Mouse (Mus musculus) urinary bladder, adult 2 months (tissue): ENCODE data around the gene Pex6. TPM values are rescaled to one million over a fixed set of nuclear protein-coding genes. Genes with fewer than 3 reads are reported as not detected.
"Not testable (repeated sequence)": the region's sequence is repeated elsewhere in the genome, so short reads cannot be mapped to it uniquely, and the experiment has no call there.

Experiments
- DNase-seq: peaks from one replicate; pipeline ENCODE4 v3.0.0; 2022; ENCODE audit warnings: low spot score
- polyA plus RNA-seq: library from polyadenylated mRNA; depleted of rRNA; stranded (reverse); fragments of >200 nt; gene quantifications from 2 replicates; pipeline ENCODE4 v1.2.3, GENCODE M21; 2012

Gene Pex6
- polyA plus RNA-seq, 1 experiment = 34.3 TPM

- DNase-seq = no peak
These were observed 24.0 kb downstream of the Pex6 start for GRCm38 (mm10) chr17:46735287-46735686.

GRCm38 (mm10) chr17:46736160-46736559 lies 24.9 kb downstream of the Pex6 start:
- DNase-seq = no peak

GRCm38 (mm10) chr17:46741305-46741704 lies 30.0 kb downstream of the Pex6 start:
- no peak for DNase-seq

GRCm38 (mm10) chr17:46742986-46743385 lies 31.7 kb downstream of the Pex6 start:
- no peak for DNase-seq

GRCm38 (mm10) chr17:46745506-46745905 lies 34.2 kb downstream of the Pex6 start:
- DNase-seq = no peak

GRCm38 (mm10) chr17:46747234-46747633 lies 36.0 kb downstream of the Pex6 start:
- DNase-seq = no peak

GRCm38 (mm10) chr17:46747806-46748205 lies 36.5 kb downstream of the Pex6 start:
- no peak for DNase-seq

- no peak for DNase-seq
These were observed 38.0 kb downstream of the Pex6 start for GRCm38 (mm10) chr17:46749282-46749681.

GRCm38 (mm10) chr17:46750580-46750979 lies 39.3 kb downstream of the Pex6 start:
- DNase-seq = no peak

- no peak for DNase-seq
These were observed 40.0 kb downstream of the Pex6 start for GRCm38 (mm10) chr17:46751056-46751793.

GRCm38 (mm10) chr17:46751794-46752556 lies 40.7 kb downstream of the Pex6 start, which contains the start of gene Cnpy3:
Gene Cnpy3 (minus strand): TSS chr17:46752214.
- DNase-seq = peak; percentile 86

- DNase-seq = no peak
These were observed 47.5 kb downstream of the Pex6 start for GRCm38 (mm10) chr17:46758753-46759152.

GRCm38 (mm10) chr17:46763544-46763943 lies 52.3 kb downstream of the Pex6 start, which contains the start of gene Ptcra:
Gene Ptcra (minus strand): TSS chr17:46763712.
- no peak for DNase-seq

GRCm38 (mm10) chr17:46764916-46765315 lies 53.7 kb downstream of the Pex6 start:
- DNase-seq = not testable (repeated sequence)

- no peak for DNase-seq
These were observed 56.6 kb downstream of the Pex6 start for GRCm38 (mm10) chr17:46767868-46768267.

GRCm38 (mm10) chr17:46770546-46770945 lies 59.3 kb downstream of the Pex6 start:
- no peak for DNase-seq

- no peak for DNase-seq
These were observed 59.8 kb downstream of the Pex6 start for GRCm38 (mm10) chr17:46771025-46771424.

GRCm38 (mm10) chr17:46771616-46772015 lies 60.4 kb downstream of the Pex6 start:
- DNase-seq = no peak

- no peak for DNase-seq
These were observed 60.8 kb downstream of the Pex6 start for GRCm38 (mm10) chr17:46772038-46772403.

GRCm38 (mm10) chr17:46772404-46773277 lies 61.4 kb downstream of the Pex6 start, which contains the start of gene 2310039H08Rik:
Gene 2310039H08Rik (plus strand): TSS chr17:46772635.
- peak; percentile 78 for DNase-seq

GRCm38 (mm10) chr17:46773278-46774130 lies 62.2 kb downstream of the Pex6 start:
- no peak for DNase-seq
